ENCODE assay signal across 11 mouse cellular contexts in the genomic region with DNA sequence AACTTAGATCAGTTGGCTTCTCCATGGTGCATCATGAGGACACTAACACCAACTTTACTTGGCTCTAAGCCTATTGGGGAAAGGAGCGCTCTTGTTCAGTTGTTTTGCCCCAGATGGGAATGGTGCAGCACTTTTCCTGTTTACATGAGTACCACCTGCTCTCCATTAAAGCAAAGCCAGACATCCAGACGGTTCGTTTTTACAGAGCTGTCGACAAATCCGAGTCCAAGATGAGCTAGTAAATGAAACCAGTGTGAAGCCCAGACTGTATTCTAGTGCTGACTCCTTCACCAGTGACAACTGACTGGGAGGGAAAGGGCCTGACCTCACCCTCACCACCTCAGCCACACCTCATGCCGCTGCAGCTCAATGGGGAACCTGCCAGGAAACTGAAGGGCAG. TPM values are rescaled to one million over a fixed set of nuclear protein-coding genes. Genes with fewer than 3 reads are reported as not detected.
DNase-seq lines count a peak whose midpoint lies in the region; ATAC-seq lines count a peak whose summit lies in the region.
"Had no signal": no experiment of that assay in that cellular context is flagged by ENCODE, and none has a peak within 500 bp of the region (broad histone marks: within the 10 kb centered on the region; RNA-seq: fewer than 3 reads in every experiment).

No protein-coding gene starts in this region.

- peaks cover 11% of the 10 kb centered on the region for H3K4me1 ChIP-seq in embryonic facial prominence, embryonic 15.5 days
- H3K4me1 ChIP-seq in limb, embryonic 13.5 days, result peaks cover 18% of the 10 kb centered on the region
- H3K4me1 ChIP-seq in midbrain, embryonic 16.5 days (ENCODE audit: control insufficient read depth, insufficient read depth, low read length), result no peaks in the 10 kb centered on the region
- H3K4me1 ChIP-seq: kidney, embryonic 15.5 days had no signal

- 12% methylated on average over 6 of the region's 6 CpGs for WGBS in embryonic facial prominence, embryonic 15.5 days
- WGBS in limb, embryonic 13.5 days, result 11% methylated on average over 6 of the region's 6 CpGs
- 65% methylated on average over 6 of the region's 6 CpGs for WGBS in midbrain, embryonic 16.5 days

- ATAC-seq in embryonic facial prominence, embryonic 15.5 days (ENCODE audit: insufficient number of reproducible peaks, low FRiP score, low TSS enrichment, low read depth), result no peak
- no peak; the same call in 1 of the 2 replicates for ATAC-seq in limb, embryonic 13.5 days (ENCODE audit: low FRiP score, low read depth)
- no peak for ATAC-seq in midbrain, embryonic 16.5 days

- H3K27me3 ChIP-seq in embryonic facial prominence, embryonic 15.5 days, result no peaks in the 10 kb centered on the region
- H3K27me3 ChIP-seq in limb, embryonic 13.5 days, result no peaks in the 10 kb centered on the region
- H3K27me3 ChIP-seq in midbrain, embryonic 16.5 days (ENCODE audit: control insufficient read depth, insufficient read depth, low read depth, low read length), result no peaks in the 10 kb centered on the region
- H3K27me3 ChIP-seq: kidney, embryonic 15.5 days had no signal

- no peak overlapping the region for H3K4me2 ChIP-seq in embryonic facial prominence, embryonic 15.5 days (replicated peaks)
- 0 out of 2 replicates have a peak overlapping the region, but pooled peaks have one; percentile 16 for H3K4me2 ChIP-seq in limb, embryonic 13.5 days (replicated peaks)
- H3K4me2 ChIP-seq in midbrain, embryonic 16.5 days (ENCODE audit: low read length), result no peak overlapping the region
- H3K4me2 ChIP-seq: kidney, embryonic 15.5 days had no signal

- H3K9ac ChIP-seq in embryonic facial prominence, embryonic 15.5 days, result no peak overlapping the region
- H3K9ac ChIP-seq in limb, embryonic 13.5 days, result peak overlapping the region; percentile 8; the same call in 1 of the 2 replicates
- no peak overlapping the region for H3K9ac ChIP-seq in midbrain, embryonic 16.5 days (ENCODE audit: low read depth, low read length)
- H3K9ac ChIP-seq: kidney, embryonic 15.5 days had no signal

- no peaks in the 10 kb centered on the region for H3K9me3 ChIP-seq in embryonic facial prominence, embryonic 15.5 days (replicated peaks)
- H3K9me3 ChIP-seq in limb, embryonic 13.5 days, result no peaks in the 10 kb centered on the region
- H3K9me3 ChIP-seq in midbrain, embryonic 16.5 days (replicated peaks; ENCODE audit: control insufficient read depth, low read length, poor library complexity, severe bottlenecking), result no peaks in the 10 kb centered on the region
- H3K9me3 ChIP-seq: kidney, embryonic 15.5 days had no signal

- peak overlapping the region; percentile 44; the same call in 1 of the 2 replicates for H3K27ac ChIP-seq in embryonic facial prominence, embryonic 15.5 days (replicated peaks)
- H3K27ac ChIP-seq in limb, embryonic 13.5 days, result peak overlapping the region; percentile 69
- no peak overlapping the region for H3K27ac ChIP-seq in midbrain, embryonic 16.5 days (ENCODE audit: low read length)
- H3K27ac ChIP-seq: kidney, embryonic 15.5 days had no signal

- no peak overlapping the region for H3K4me3 ChIP-seq in embryonic facial prominence, embryonic 15.5 days (replicated peaks)
- no peak overlapping the region for H3K4me3 ChIP-seq in limb, embryonic 13.5 days
- no peak overlapping the region for H3K4me3 ChIP-seq in midbrain, embryonic 16.5 days (ENCODE audit: low read depth, low read length)
- H3K4me3 ChIP-seq: kidney, embryonic 15.5 days had no signal

- DNase-seq in heart, postnatal 10 days, result peak; percentile 26 to 50
- DNase-seq in heart, adult 9 months (ENCODE audit: low spot score in 2 of 2), result no peak
- peak; percentile 60 for DNase-seq in NIH3T3 (ENCODE audit: low read depth)
- no peak for DNase-seq in urinary bladder, postnatal 36 days (ENCODE audit: low spot score in 2 of 2)
- DNase-seq in gastrocnemius, postnatal 10 days, result no peak
- DNase-seq: cerebellum, postnatal 10 days; lung, postnatal 14 days had no signal

- intact Hi-C loops in heart, postnatal 10 days (cut with DNase I), result no loop called here

- peaks cover 45% of the 10 kb centered on the region for H3K36me3 ChIP-seq in embryonic facial prominence, embryonic 15.5 days
- peaks cover 45% of the 10 kb centered on the region for H3K36me3 ChIP-seq in limb, embryonic 13.5 days
- H3K36me3 ChIP-seq in midbrain, embryonic 16.5 days (ENCODE audit: control insufficient read depth, insufficient read depth, low read length), result peaks cover 41% of the 10 kb centered on the region

RNA-seq across cellular contexts. Expression of a gene that starts 9.9 kb away (rescaled TPM):
- total RNA-seq in heart, postnatal 10 days (2021), result 1 to 10 TPM; 9.4 to 9.7 TPM
- 22.1 and 28.7 TPM in 2 replicates for polyA plus RNA-seq in embryonic facial prominence, embryonic 15.5 days (2015; fragmentation: Nextera tagmentation; extraction: Ambion mirVana)
- 32.5 and 34.0 TPM in 2 replicates for polyA plus RNA-seq in limb, embryonic 13.5 days (2015; fragmentation: Nextera tagmentation; extraction: Ambion mirVana)
- 24.1 and 24.5 TPM in 2 replicates for polyA plus RNA-seq in midbrain, embryonic 16.5 days (2015; fragmentation: Nextera tagmentation; extraction: Ambion mirVana)
- 1 to 10 TPM; 4.5 to 5.0 TPM for total RNA-seq in gastrocnemius, postnatal 10 days (2021)

RNA-seq across cellular contexts. Expression of a gene that starts 10.8 kb away (rescaled TPM):
- 10 to 100 TPM; 48.9 TPM for total RNA-seq in heart, postnatal 10 days (2021)
- 90.0 and 100.0 TPM in 2 replicates for polyA plus RNA-seq in embryonic facial prominence, embryonic 15.5 days (2015; fragmentation: Nextera tagmentation; extraction: Ambion mirVana)
- 93.3 and 95.2 TPM in 2 replicates for polyA plus RNA-seq in limb, embryonic 13.5 days (2015; fragmentation: Nextera tagmentation; extraction: Ambion mirVana)
- 67.5 and 69.7 TPM in 2 replicates for polyA plus RNA-seq in midbrain, embryonic 16.5 days (2015; fragmentation: Nextera tagmentation; extraction: Ambion mirVana)
- 10 to 100 TPM; 40.4 to 46.9 TPM for total RNA-seq in gastrocnemius, postnatal 10 days (2021)

RNA-seq across cellular contexts. Expression of a gene that starts 29.0 kb away (rescaled TPM):
- total RNA-seq in heart, postnatal 10 days (2021), result 100 to 1,000 TPM; 162 to 178 TPM
- 482 and 502 TPM in 2 replicates for polyA plus RNA-seq in embryonic facial prominence, embryonic 15.5 days (2015; fragmentation: Nextera tagmentation; extraction: Ambion mirVana)
- polyA plus RNA-seq in limb, embryonic 13.5 days (2015; fragmentation: Nextera tagmentation; extraction: Ambion mirVana), result 408 and 424 TPM in 2 replicates
- 202 and 215 TPM in 2 replicates for polyA plus RNA-seq in midbrain, embryonic 16.5 days (2015; fragmentation: Nextera tagmentation; extraction: Ambion mirVana)
- total RNA-seq in gastrocnemius, postnatal 10 days (2021), result 100 to 1,000 TPM; 149 to 168 TPM

RNA-seq across cellular contexts. Expression of a gene that starts 34.6 kb away (rescaled TPM):
- 10 to 100 TPM; 68.4 to 76.3 TPM for total RNA-seq in heart, postnatal 10 days (2021)
- 244 and 254 TPM in 2 replicates for polyA plus RNA-seq in embryonic facial prominence, embryonic 15.5 days (2015; fragmentation: Nextera tagmentation; extraction: Ambion mirVana)
- polyA plus RNA-seq in limb, embryonic 13.5 days (2015; fragmentation: Nextera tagmentation; extraction: Ambion mirVana), result 279 and 281 TPM in 2 replicates
- 11.7 and 12.3 TPM in 2 replicates for polyA plus RNA-seq in midbrain, embryonic 16.5 days (2015; fragmentation: Nextera tagmentation; extraction: Ambion mirVana)
- 10 to 100 TPM; 42.2 to 60.5 TPM for total RNA-seq in gastrocnemius, postnatal 10 days (2021)

RNA-seq across cellular contexts. Expression of a gene that starts 42.6 kb away (rescaled TPM):
- 10 to 100 TPM in 1 of 2 experiments, 1 to 10 TPM in 1; 9.5 to 12.7 TPM for total RNA-seq in heart, postnatal 10 days (2021)
- polyA plus RNA-seq in embryonic facial prominence, embryonic 15.5 days (2015; fragmentation: Nextera tagmentation; extraction: Ambion mirVana), result 23.8 and 25.6 TPM in 2 replicates
- polyA plus RNA-seq in limb, embryonic 13.5 days (2015; fragmentation: Nextera tagmentation; extraction: Ambion mirVana), result 20.0 and 22.6 TPM in 2 replicates
- 9.6 and 9.9 TPM in 2 replicates for polyA plus RNA-seq in midbrain, embryonic 16.5 days (2015; fragmentation: Nextera tagmentation; extraction: Ambion mirVana)
- total RNA-seq in gastrocnemius, postnatal 10 days (2021), result 10 to 100 TPM; 27.9 TPM

Comparison
In these comparisons a context has a peak if more than half of its experiments do, and no peak if none do; other contexts are left out.
1. DNase-seq: peak in heart, postnatal 10 days (2 of 2) and NIH3T3 (single experiment); none in heart, adult 9 months (0 of 2), urinary bladder, postnatal 36 days (0 of 2) and gastrocnemius, postnatal 10 days (single experiment).